Mouse (Mus musculus): Measurements from ENCODE around the gene Galnt2. TPM values are rescaled to one million over a fixed set of nuclear protein-coding genes. Genes with fewer than 3 reads are reported as not detected.

Galnt2 gene
- polyA plus RNA-seq, 1 experiment from 2014 or later = 43.7 TPM

GRCm38 (mm10) chr8:124242208-124242607 lies 11.0 kb downstream of the Galnt2 start:
- peaks cover 44% of the 10 kb centered on the region for H3K36me3 ChIP-seq
- no peaks in the 10 kb centered on the region for H3K9me3 ChIP-seq (replicated peaks)
- H3K27ac ChIP-seq = no peak overlapping the region
- H3K27me3 ChIP-seq (ENCODE audit: low read depth, poor library complexity, severe bottlenecking) = no peaks in the 10 kb centered on the region
- DNase-seq (ENCODE audit: low spot score) = no peak
- H3K4me1 ChIP-seq = peaks cover 26% of the 10 kb centered on the region
- no peak overlapping the region for H3K4me3 ChIP-seq
- 95% methylated on average over 6 of the region's 6 CpGs for WGBS

- no peaks in the 10 kb centered on the region for H3K27me3 ChIP-seq (ENCODE audit: low read depth, poor library complexity, severe bottlenecking)
- WGBS = 95% methylated on average over 5 of the region's 5 CpGs
- H3K27ac ChIP-seq = no peak overlapping the region
- H3K4me1 ChIP-seq = peaks cover 26% of the 10 kb centered on the region
- peaks cover 49% of the 10 kb centered on the region for H3K36me3 ChIP-seq
- H3K4me3 ChIP-seq = no peak overlapping the region
- no peaks in the 10 kb centered on the region for H3K9me3 ChIP-seq (replicated peaks)
- DNase-seq (ENCODE audit: low spot score) = no peak
These were observed 11.7 kb downstream of the Galnt2 start for GRCm38 (mm10) chr8:124242913-124243312.

GRCm38 (mm10) chr8:124247581-124247980 lies 16.4 kb downstream of the Galnt2 start:
- Histone ChIP-seq H3K4me3 (no peak overlapping the region), H3K36me3 (peaks cover 50% of the 10 kb centered on the region), H3K27me3 (ENCODE audit: low read depth, poor library complexity, severe bottlenecking) (no peaks in the 10 kb centered on the region), H3K4me1 (peaks cover 16% of the 10 kb centered on the region), H3K27ac (no peak overlapping the region), H3K9me3 (replicated peaks) (no peaks in the 10 kb centered on the region)
- no peak for DNase-seq (ENCODE audit: low spot score)
- WGBS = 93% methylated on average over 6 of the region's 6 CpGs

- DNase-seq (ENCODE audit: low spot score) = no peak
- no peak overlapping the region for H3K4me3 ChIP-seq
- no peak overlapping the region for H3K27ac ChIP-seq
- H3K4me1 ChIP-seq = peaks cover 22% of the 10 kb centered on the region
- no peaks in the 10 kb centered on the region for H3K27me3 ChIP-seq (ENCODE audit: low read depth, poor library complexity, severe bottlenecking)
- H3K36me3 ChIP-seq = peaks cover 41% of the 10 kb centered on the region
- H3K9me3 ChIP-seq (replicated peaks) = no peaks in the 10 kb centered on the region
- WGBS = 93% methylated on average over 6 of the region's 6 CpGs
These were observed 17.5 kb downstream of the Galnt2 start for GRCm38 (mm10) chr8:124248688-124249087.

GRCm38 (mm10) chr8:124250255-124250654 lies 19.1 kb downstream of the Galnt2 start:
- no peak for DNase-seq (ENCODE audit: low spot score)
- peaks cover 26% of the 10 kb centered on the region for H3K4me1 ChIP-seq
- no peaks in the 10 kb centered on the region for H3K27me3 ChIP-seq (ENCODE audit: low read depth, poor library complexity, severe bottlenecking)
- peak overlapping the region; percentile 73 for H3K27ac ChIP-seq
- H3K4me3 ChIP-seq = no peak overlapping the region
- 33% methylated on average over 3 of the region's 3 CpGs for WGBS
- H3K36me3 ChIP-seq = peaks cover 28% of the 10 kb centered on the region
- no peaks in the 10 kb centered on the region for H3K9me3 ChIP-seq (replicated peaks)

GRCm38 (mm10) chr8:124250785-124251184 lies 19.6 kb downstream of the Galnt2 start:
- Histone ChIP-seq H3K36me3 (peaks cover 24% of the 10 kb centered on the region), H3K27me3 (ENCODE audit: low read depth, poor library complexity, severe bottlenecking) (no peaks in the 10 kb centered on the region), H3K4me3 (no peak overlapping the region), H3K27ac (peak overlapping the region; percentile 73), H3K9me3 (replicated peaks) (no peaks in the 10 kb centered on the region), H3K4me1 (peaks cover 26% of the 10 kb centered on the region)
- no peak for DNase-seq (ENCODE audit: low spot score)
- WGBS = 10% methylated on average over 4 of the region's 4 CpGs

- H3K4me1 ChIP-seq = peaks cover 34% of the 10 kb centered on the region
- WGBS = 96% methylated on average over 5 of the region's 5 CpGs
These were observed 21.4 kb downstream of the Galnt2 start for GRCm38 (mm10) chr8:124252533-124252950.

GRCm38 (mm10) chr8:124253939-124254338 lies 22.7 kb downstream of the Galnt2 start:
- Histone ChIP-seq H3K4me1 (peaks cover 40% of the 10 kb centered on the region), H3K4me3 (no peak overlapping the region), H3K27ac (peak overlapping the region; percentile 4; the same call in 1 of the 2 replicates), H3K36me3 (peaks cover 3% of the 10 kb centered on the region; the same call in 1 of the 2 replicates), H3K27me3 (ENCODE audit: low read depth, poor library complexity, severe bottlenecking) (no peaks in the 10 kb centered on the region), H3K9me3 (replicated peaks) (no peaks in the 10 kb centered on the region)
- no peak for DNase-seq (ENCODE audit: low spot score)
- 86% methylated on average over 6 of the region's 6 CpGs for WGBS

More at GRCm38 (mm10) chr8:124252533-124252950, 21.4 kb downstream of the Galnt2 start:
- H3K27ac ChIP-seq = no peak overlapping the region
- no peaks in the 10 kb centered on the region for H3K27me3 ChIP-seq (ENCODE audit: low read depth, poor library complexity, severe bottlenecking)
- no peaks in the 10 kb centered on the region for H3K9me3 ChIP-seq (replicated peaks)
- DNase-seq (ENCODE audit: low spot score) = no peak
- peaks cover 9% of the 10 kb centered on the region for H3K36me3 ChIP-seq
- H3K4me3 ChIP-seq = no peak overlapping the region

GRCm38 (mm10) chr8:124256841-124257240 lies 25.6 kb downstream of the Galnt2 start:
- H3K4me1 ChIP-seq = peaks cover 44% of the 10 kb centered on the region

GRCm38 (mm10) chr8:124257363-124257762 lies 26.2 kb downstream of the Galnt2 start:
- no peak for DNase-seq (ENCODE audit: low spot score)
- no peaks in the 10 kb centered on the region for H3K9me3 ChIP-seq (replicated peaks)
- no peak overlapping the region for H3K27ac ChIP-seq
- WGBS = 90% methylated on average over 10 of the region's 10 CpGs
- H3K4me1 ChIP-seq = peaks cover 44% of the 10 kb centered on the region
- H3K36me3 ChIP-seq = peaks cover 3% of the 10 kb centered on the region; the same call in 1 of the 2 replicates
- no peaks in the 10 kb centered on the region for H3K27me3 ChIP-seq (ENCODE audit: low read depth, poor library complexity, severe bottlenecking)
- H3K4me3 ChIP-seq = no peak overlapping the region

More at GRCm38 (mm10) chr8:124256841-124257240, 25.6 kb downstream of the Galnt2 start:
- Histone ChIP-seq H3K4me3 (no peak overlapping the region), H3K27ac (no peak overlapping the region; the same call in 1 of the 2 replicates), H3K9me3 (replicated peaks) (no peaks in the 10 kb centered on the region), H3K36me3 (peaks cover 3% of the 10 kb centered on the region; the same call in 1 of the 2 replicates), H3K27me3 (ENCODE audit: low read depth, poor library complexity, severe bottlenecking) (no peaks in the 10 kb centered on the region)
- DNase-seq (ENCODE audit: low spot score) = no peak
- WGBS = 92% methylated on average over 9 of the region's 9 CpGs

GRCm38 (mm10) chr8:124259146-124259545 lies 28.0 kb downstream of the Galnt2 start:
- DNase-seq (ENCODE audit: low spot score) = no peak
- H3K27ac ChIP-seq = no peak overlapping the region
- WGBS = 84% methylated on average over 4 of the region's 4 CpGs
- peaks cover 3% of the 10 kb centered on the region; the same call in 1 of the 2 replicates for H3K36me3 ChIP-seq
- peaks cover 50% of the 10 kb centered on the region for H3K4me1 ChIP-seq
- H3K4me3 ChIP-seq = no peak overlapping the region
- H3K9me3 ChIP-seq (replicated peaks) = no peaks in the 10 kb centered on the region
- no peaks in the 10 kb centered on the region for H3K27me3 ChIP-seq (ENCODE audit: low read depth, poor library complexity, severe bottlenecking)

GRCm38 (mm10) chr8:124259925-124260324 lies 28.7 kb downstream of the Galnt2 start:
- Histone ChIP-seq H3K4me1 (peaks cover 58% of the 10 kb centered on the region), H3K4me3 (no peak overlapping the region), H3K27me3 (ENCODE audit: low read depth, poor library complexity, severe bottlenecking) (no peaks in the 10 kb centered on the region), H3K27ac (no peak overlapping the region), H3K9me3 (replicated peaks) (no peaks in the 10 kb centered on the region), H3K36me3 (peaks cover 3% of the 10 kb centered on the region; the same call in 1 of the 2 replicates)
- 81% methylated on average over 7 of the region's 7 CpGs for WGBS
- DNase-seq (ENCODE audit: low spot score) = no peak

GRCm38 (mm10) chr8:124260371-124260770 lies 29.2 kb downstream of the Galnt2 start:
- no peaks in the 10 kb centered on the region for H3K9me3 ChIP-seq (replicated peaks)
- H3K36me3 ChIP-seq = no peaks in the 10 kb centered on the region; the same call in 1 of the 2 replicates
- peaks cover 63% of the 10 kb centered on the region for H3K4me1 ChIP-seq
- WGBS = 61% methylated on average over 12 of the region's 12 CpGs
- DNase-seq (ENCODE audit: low spot score) = no peak
- no peak overlapping the region for H3K27ac ChIP-seq
- no peak overlapping the region for H3K4me3 ChIP-seq
- no peaks in the 10 kb centered on the region for H3K27me3 ChIP-seq (ENCODE audit: low read depth, poor library complexity, severe bottlenecking)

- no peaks in the 10 kb centered on the region for H3K36me3 ChIP-seq
- peaks cover 57% of the 10 kb centered on the region for H3K4me1 ChIP-seq
- DNase-seq (ENCODE audit: low spot score) = no peak
- H3K9me3 ChIP-seq (replicated peaks) = no peaks in the 10 kb centered on the region
- H3K27ac ChIP-seq = no peak overlapping the region
- 76% methylated on average over 9 of the region's 9 CpGs for WGBS
- no peak overlapping the region for H3K4me3 ChIP-seq
- no peaks in the 10 kb centered on the region for H3K27me3 ChIP-seq (ENCODE audit: low read depth, poor library complexity, severe bottlenecking)
These were observed 31.9 kb downstream of the Galnt2 start for GRCm38 (mm10) chr8:124263058-124263457.
